Mouse (Mus musculus): ENCODE data around the gene Slc25a16. TPM values are rescaled to one million over a fixed set of nuclear protein-coding genes. Genes with fewer than 3 reads are reported as not detected.

The Slc25a16 gene
- total and polyA plus RNA-seq, 2 experiments from 2014 or later = 13.7 to 15.7 TPM

DNA sequence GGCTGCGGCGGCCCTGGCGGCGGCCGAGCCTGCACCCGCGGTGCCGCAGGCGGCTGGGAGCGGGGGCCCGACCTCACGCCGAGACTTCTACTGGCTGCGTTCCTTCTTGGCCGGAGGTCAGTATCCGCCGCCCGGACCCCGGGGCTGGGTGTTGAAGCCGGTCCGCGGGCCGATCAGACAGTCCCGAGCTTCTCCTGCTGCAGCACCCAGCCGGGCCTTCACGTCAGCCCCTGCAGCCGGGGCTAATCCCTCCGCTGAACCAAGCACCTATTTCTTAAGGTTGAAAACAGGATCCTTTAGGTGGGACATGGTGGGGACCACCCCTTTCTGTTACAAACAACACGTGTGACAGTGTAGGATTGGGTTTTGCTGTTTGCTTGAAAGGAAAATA lies 328 bp downstream of the Slc25a16 start:
- Histone ChIP-seq H3K4me1 (ENCODE audit: insufficient read depth, low read length) (peaks cover 3% of the 10 kb centered on the region; the same call in 1 of the 2 replicates), H3K4me3 (ENCODE audit: low read length) (peak overlapping the region; percentile 78), H3K9me3 (ENCODE audit: low read length) (no peaks in the 10 kb centered on the region), H3K27me3 (ENCODE audit: insufficient read depth, low read length) (no peaks in the 10 kb centered on the region), H3K36me3 (ENCODE audit: insufficient read depth, low read length) (no peaks in the 10 kb centered on the region), H3K9ac (replicated peaks; ENCODE audit: low read length) (peak overlapping the region; percentile 87), H3K27ac (peak overlapping the region; percentile 89), H3K4me2 (ENCODE audit: low read depth, low read length) (peak overlapping the region; percentile 87)
- ATAC-seq = peak; percentile 73
- no peak for TF ChIP-seq CTCF (IDR thresholded peaks at IDR 0.05; ENCODE audit: low read depth)
- WGBS = under 1% methylated on average over 28 of the region's 29 CpGs
- no peak for DNase-seq (ENCODE audit: low spot score)

DNA sequence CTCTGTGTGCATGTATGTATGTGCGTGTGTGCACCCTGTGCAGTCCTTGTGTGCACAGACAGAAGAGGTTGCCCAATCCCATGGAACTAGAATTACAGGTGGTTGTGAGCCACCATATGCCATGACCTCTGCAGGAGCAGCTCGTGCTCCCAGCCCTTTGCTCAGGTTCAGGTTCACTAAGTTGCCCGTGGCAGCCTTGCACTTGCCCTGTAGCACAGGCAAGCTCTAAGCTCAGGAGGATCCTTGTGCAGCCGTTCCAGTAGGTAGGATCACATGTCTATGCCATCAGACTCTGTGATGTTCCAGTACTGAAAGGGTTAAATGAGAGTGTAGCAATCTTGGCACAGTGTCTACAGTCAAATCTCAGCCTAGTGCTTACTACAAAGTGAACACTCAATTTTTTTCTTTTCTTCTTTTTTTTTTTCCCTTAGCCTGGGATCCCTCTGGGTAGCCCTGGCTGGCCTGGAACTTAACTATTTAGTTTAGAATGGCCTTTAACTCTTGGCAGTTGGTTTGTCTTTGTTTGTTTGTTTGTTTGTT lies 3.7 kb downstream of the Slc25a16 start:
- ATAC-seq = no peak
- WGBS = 85% methylated on average over 4 of the region's 4 CpGs
- DNase-seq (ENCODE audit: low spot score) = no peak

DNA sequence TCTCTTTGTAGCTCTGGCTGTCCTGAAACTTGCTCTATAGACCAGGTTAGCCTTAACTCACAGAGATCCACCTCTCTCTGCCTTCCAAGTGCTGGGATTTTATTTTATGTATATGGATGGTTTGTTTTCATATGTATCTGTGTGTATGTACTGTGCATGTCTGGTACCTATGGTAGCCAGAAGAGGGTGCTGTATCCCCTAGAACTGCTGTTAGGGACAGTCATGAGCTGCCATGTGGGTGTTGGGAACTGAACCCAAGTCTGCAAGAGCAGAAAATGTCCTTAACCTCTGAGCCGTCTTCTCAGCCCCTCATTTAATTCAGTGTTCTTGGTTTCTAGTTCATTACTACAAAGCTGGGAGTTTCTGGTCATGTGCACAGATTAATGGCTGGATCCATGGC lies 11.9 kb downstream of the Slc25a16 start:
- WGBS = 100% methylated on average over 1 of the region's 1 CpGs
- no peaks in the 10 kb centered on the region for H3K9me3 ChIP-seq (ENCODE audit: low read length)

More for the DNA sequence above, 3.7 kb downstream of the Slc25a16 start:
- Histone ChIP-seq H3K4me3 (ENCODE audit: low read length) (no peak overlapping the region), H3K27me3 (ENCODE audit: insufficient read depth, low read length) (no peaks in the 10 kb centered on the region), H3K4me1 (ENCODE audit: insufficient read depth, low read length) (peaks cover 3% of the 10 kb centered on the region; the same call in 1 of the 2 replicates), H3K9me3 (ENCODE audit: low read length) (no peaks in the 10 kb centered on the region), H3K4me2 (ENCODE audit: low read depth, low read length) (no peak overlapping the region), H3K36me3 (ENCODE audit: insufficient read depth, low read length) (peaks cover 10% of the 10 kb centered on the region; the same call in 1 of the 2 replicates), H3K9ac (replicated peaks; ENCODE audit: low read length) (no peak overlapping the region), H3K27ac (no peak overlapping the region)
- no peak for TF ChIP-seq CTCF (IDR thresholded peaks at IDR 0.05; ENCODE audit: low read depth)

DNA sequence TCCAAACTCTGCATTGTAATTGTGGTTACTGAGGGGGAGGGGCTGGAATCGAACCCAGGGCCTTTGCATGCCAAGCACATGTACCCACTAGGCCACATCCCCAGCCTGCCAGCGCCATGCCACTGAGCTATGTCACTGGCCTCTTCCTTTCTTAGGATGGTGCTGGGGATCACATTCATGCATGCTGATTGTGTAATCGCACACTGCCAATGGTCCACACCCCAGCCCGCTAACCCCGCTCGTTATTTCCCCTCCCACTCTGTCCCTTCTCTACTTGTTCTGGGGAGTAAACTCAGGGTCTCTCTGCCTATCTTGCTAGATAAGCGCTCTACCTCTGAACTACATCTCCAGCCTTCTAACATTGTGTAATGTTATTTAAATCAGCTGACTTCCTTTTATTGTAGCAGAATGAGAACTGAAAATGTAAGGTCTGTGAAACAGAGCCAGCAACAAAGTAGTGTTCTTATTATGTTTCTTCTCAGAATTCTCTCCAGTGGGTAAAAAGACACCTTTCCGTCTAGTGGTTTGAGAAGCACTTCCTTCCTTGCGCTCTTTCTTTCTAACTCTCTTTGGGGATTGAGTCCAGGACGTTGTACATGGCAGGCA lies 24.6 kb downstream of the Slc25a16 start:
- WGBS = 91% methylated on average over 10 of the region's 10 CpGs
- Histone ChIP-seq H3K9me3 (ENCODE audit: low read length) (no peaks in the 10 kb centered on the region), H3K4me3 (ENCODE audit: low read length) (no peak overlapping the region), H3K36me3 (ENCODE audit: insufficient read depth, low read length) (peaks cover 29% of the 10 kb centered on the region), H3K9ac (replicated peaks; ENCODE audit: low read length) (no peak overlapping the region), H3K27me3 (ENCODE audit: insufficient read depth, low read length) (no peaks in the 10 kb centered on the region), H3K4me1 (ENCODE audit: insufficient read depth, low read length) (no peaks in the 10 kb centered on the region), H3K27ac (no peak overlapping the region), H3K4me2 (ENCODE audit: low read depth, low read length) (no peak overlapping the region)
- ATAC-seq (no peak), DNase-seq (ENCODE audit: low spot score) (no peak)
- TF ChIP-seq CTCF (IDR thresholded peaks at IDR 0.05; ENCODE audit: low read depth) = no peak

More for the DNA sequence above, 11.9 kb downstream of the Slc25a16 start:
- ATAC-seq = no peak
- no peak for DNase-seq (ENCODE audit: low spot score)
- Histone ChIP-seq H3K27ac (no peak overlapping the region), H3K9ac (replicated peaks; ENCODE audit: low read length) (no peak overlapping the region), H3K4me2 (ENCODE audit: low read depth, low read length) (no peak overlapping the region), H3K27me3 (ENCODE audit: insufficient read depth, low read length) (no peaks in the 10 kb centered on the region), H3K36me3 (ENCODE audit: insufficient read depth, low read length) (peaks cover 18% of the 10 kb centered on the region; the same call in 1 of the 2 replicates), H3K4me1 (ENCODE audit: insufficient read depth, low read length) (no peaks in the 10 kb centered on the region), H3K4me3 (ENCODE audit: low read length) (no peak overlapping the region)
- TF ChIP-seq CTCF (IDR thresholded peaks at IDR 0.05; ENCODE audit: low read depth) = peak; percentile 10; the same call in 1 of the 2 replicates

- peak within 1 kb of the TSS; percentile 68 for H3K27ac ChIP-seq
- H3K9ac ChIP-seq (replicated peaks; ENCODE audit: low read length) = peak within 1 kb of the TSS; percentile 76
- H3K4me1 ChIP-seq (ENCODE audit: insufficient read depth, low read length) = no peaks in the 10 kb centered on the region
- peak within 1 kb of the TSS; percentile 83 for H3K4me2 ChIP-seq (ENCODE audit: low read depth, low read length)
- under 1% methylated on average over 68 of the region's 68 CpGs for WGBS
- H3K36me3 ChIP-seq (ENCODE audit: insufficient read depth, low read length) = peaks cover 24% of the 10 kb centered on the region
- ATAC-seq (peak; percentile 91), DNase-seq (ENCODE audit: low spot score) (peak; percentile 93)
- peak within 1 kb of the TSS; percentile 67 for H3K4me3 ChIP-seq (ENCODE audit: low read length)
- H3K9me3 ChIP-seq (ENCODE audit: low read length) = no peaks in the 10 kb centered on the region
- no peaks in the 10 kb centered on the region for H3K27me3 ChIP-seq (ENCODE audit: insufficient read depth, low read length)
- peak; percentile 44 for TF ChIP-seq CTCF (IDR thresholded peaks at IDR 0.05; ENCODE audit: low read depth)
Measured at GRCm38 (mm10) chr10:62946738-62947471, 26.5 kb downstream of the Slc25a16 start, which contains the start of gene Dna2. TSS of gene Dna2 (plus strand) at chr10:62947026.

DNA sequence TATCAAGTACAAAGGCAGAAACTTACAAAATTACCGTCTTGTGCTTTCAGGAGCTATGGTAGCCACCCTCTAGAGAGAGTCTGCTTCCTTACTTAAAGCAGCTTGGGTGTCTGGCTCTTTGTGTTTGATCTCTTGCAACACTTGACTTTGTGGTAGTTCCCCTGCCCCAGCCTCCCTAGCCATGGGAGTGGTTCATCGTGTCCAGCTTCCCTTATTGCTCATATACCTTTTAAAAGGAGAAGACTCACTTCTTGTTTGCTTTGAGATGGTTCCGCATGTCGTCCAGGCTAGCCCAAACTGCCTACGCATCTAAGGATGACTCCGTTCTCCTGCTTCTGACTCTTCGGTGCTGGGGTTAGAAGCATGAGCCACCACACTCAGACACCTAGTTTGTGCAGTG lies 28.1 kb downstream of the Slc25a16 start:
- Histone ChIP-seq H3K4me1 (ENCODE audit: insufficient read depth, low read length) (no peaks in the 10 kb centered on the region), H3K27me3 (ENCODE audit: insufficient read depth, low read length) (no peaks in the 10 kb centered on the region), H3K27ac (no peak overlapping the region), H3K9ac (replicated peaks; ENCODE audit: low read length) (no peak overlapping the region), H3K9me3 (ENCODE audit: low read length) (no peaks in the 10 kb centered on the region), H3K4me2 (ENCODE audit: low read depth, low read length) (no peak overlapping the region), H3K4me3 (ENCODE audit: low read length) (no peak overlapping the region), H3K36me3 (ENCODE audit: insufficient read depth, low read length) (peaks cover 8% of the 10 kb centered on the region; the same call in 1 of the 2 replicates)
- ATAC-seq (no peak), DNase-seq (ENCODE audit: low spot score) (no peak)
- whole genome bisulfite sequencing = 96% methylated on average over 7 of the region's 7 CpGs
- no peak for TF ChIP-seq CTCF (IDR thresholded peaks at IDR 0.05; ENCODE audit: low read depth)
